Mouse (Mus musculus) thymus, adult 2 months (tissue): ENCODE measurements around the gene Ptprd.

Experiments
- CTCF ChIP-seq: fragments of 200-500 bp; IDR thresholded peaks from 2 replicates; pipeline ENCODE4 v1.5.1; 2012; ENCODE audit warnings: mild to moderate bottlenecking, control low read depth, low read length, moderate library complexity, borderline replicate concordance; ENCODE audit not compliant: control insufficient read depth, poor library complexity, insufficient read depth; ENCODE audit errors: extremely low read depth
- POLR2A ChIP-seq: fragments of 200-500 bp; IDR thresholded peaks from 2 replicates; pipeline ENCODE4 v1.6.1; 2012; ENCODE audit warnings: mild to moderate bottlenecking, low read length, control low read depth, moderate library complexity; ENCODE audit not compliant: control insufficient read depth, poor library complexity, insufficient read depth; ENCODE audit errors: extremely low read depth

DNA sequence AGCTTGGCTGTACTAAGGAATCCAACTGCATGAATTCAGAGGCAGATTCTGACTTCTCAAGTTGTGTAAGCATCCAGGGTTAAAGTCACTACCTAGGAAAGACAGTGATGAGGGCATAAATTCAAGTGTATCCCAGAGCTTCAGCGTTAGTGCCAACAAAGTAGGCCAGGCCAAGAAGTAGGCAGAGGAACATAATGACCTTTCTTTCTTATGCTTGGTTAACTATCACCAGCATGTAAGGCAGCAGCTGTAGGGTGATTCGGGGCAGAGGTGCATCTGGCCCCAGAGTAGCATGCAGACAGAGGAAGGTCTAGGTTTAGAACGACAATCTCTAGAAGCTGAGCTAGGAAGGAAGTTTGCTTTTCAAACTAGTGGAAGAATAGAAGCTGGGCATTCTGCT lies 1782.0 kb downstream of the Ptprd start:
- TF ChIP-seq POLR2A (no peak), CTCF (no peak)
